Mouse (Mus musculus) heart, embryonic 10.5 days (tissue): ENCODE results near the gene Iqsec1. TPM values are rescaled to one million over a fixed set of nuclear protein-coding genes. Genes with fewer than 3 reads are reported as not detected.
A peak's percentile ranks its signal among the peaks of the same experiment; 100 is the strongest.

Experiments used
- DNase-seq: peaks from one replicate; pipeline ENCODE4 v3.0.0-alpha.2; 2017; ENCODE audit warnings: low spot score
- H3K27ac ChIP-seq: fragments of 300-500 bp; sonication (generic); 2 replicates; pipeline ENCODE4 v1.5.1; 2016; ENCODE audit warnings: mild to moderate bottlenecking
- H3K27me3 ChIP-seq: fragments of 300-500 bp; sonication (generic); 2 replicates; pipeline ENCODE4 v1.6.1; 2016; ENCODE audit warnings: mild to moderate bottlenecking; ENCODE audit not compliant: poor library complexity, insufficient read depth, severe bottlenecking
- H3K36me3 ChIP-seq: fragments of 300-500 bp; sonication (generic); 2 replicates; pipeline ENCODE4 v1.6.1; 2016; ENCODE audit warnings: mild to moderate bottlenecking, moderate library complexity
- H3K4me1 ChIP-seq: fragments of 300-500 bp; sonication (generic); 2 replicates; pipeline ENCODE4 v1.6.1; 2016; ENCODE audit warnings: mild to moderate bottlenecking
- H3K4me3 ChIP-seq: fragments of 300-500 bp; sonication (generic); 2 replicates; pipeline ENCODE4 v1.5.1; 2016; ENCODE audit warnings: mild to moderate bottlenecking, moderate library complexity
- H3K9me3 ChIP-seq: fragments of 300-500 bp; sonication (generic); 2 replicates; pipeline ENCODE4 v1.6.1; 2016; ENCODE audit warnings: mild to moderate bottlenecking, moderate library complexity
- WGBS: fragments of 180-500 bp; shearing (Covaris S2); methylation state at CpG from one replicate; pipeline ENCODE4 v1.1.7; 2016; 5-methylcytosine and 5-hydroxymethylcytosine counted together
- polyA plus RNA-seq: library from polyadenylated mRNA; unstranded; fragments of >200 nt; fragmentation: Nextera tagmentation; extraction: Ambion mirVana; gene quantifications from 2 replicates; pipeline ENCODE4 v1.2.1, GENCODE M21; 2016

The Iqsec1 gene
- polyA plus RNA-seq, 1 experiment from 2014 or later: 12.1 TPM

DNA sequence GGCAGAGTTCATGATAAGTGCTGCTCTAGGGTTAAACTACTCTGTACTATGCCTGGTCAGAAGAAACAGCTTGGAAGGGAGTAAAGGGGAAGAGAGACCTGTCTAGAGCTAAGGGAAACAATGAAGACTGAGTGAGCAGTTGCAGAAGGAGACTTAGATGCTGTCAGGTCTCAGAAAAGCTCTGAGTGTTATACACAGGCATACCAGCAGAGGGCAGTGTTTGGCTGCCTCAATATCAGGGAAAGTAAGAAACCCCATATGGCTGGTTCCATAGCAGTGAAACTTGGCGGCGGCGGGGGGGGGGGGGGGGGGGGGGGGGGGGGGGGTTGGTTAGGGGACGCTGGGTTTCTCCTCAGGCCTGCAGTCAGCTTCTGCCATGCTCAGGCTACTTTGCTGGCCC, 169.5 kb downstream of the Iqsec1 start:
- Histone ChIP-seq H3K27me3 (peaks cover 9% of the 10 kb centered on the region; the same call in 1 of the 2 replicates), H3K4me3 (no peak overlapping the region), H3K9me3 (no peaks in the 10 kb centered on the region), H3K36me3 (no peaks in the 10 kb centered on the region), H3K27ac (no peak overlapping the region), H3K4me1 (peaks cover 54% of the 10 kb centered on the region)
- 0% methylated on average over 1 of the region's 4 CpGs for WGBS
- peak; percentile 83 for DNase-seq

DNA sequence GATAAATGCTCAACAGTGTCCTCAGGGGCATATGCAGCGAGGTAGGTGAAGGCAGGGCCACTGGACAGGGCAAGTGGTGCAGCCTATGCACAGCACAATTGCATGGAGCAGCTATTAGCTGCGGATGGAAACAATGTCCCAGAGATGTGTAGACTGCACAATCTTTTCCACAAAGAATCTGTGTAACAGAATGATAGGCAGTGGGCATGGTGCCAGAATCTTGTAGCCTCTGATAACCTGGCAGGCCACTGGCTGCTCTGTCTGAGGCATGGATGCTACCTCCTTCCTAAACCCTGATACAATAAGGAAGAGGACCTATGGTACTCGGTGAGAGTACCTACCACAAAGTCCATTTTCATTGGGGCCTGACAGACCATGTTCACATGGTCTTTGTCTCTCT, 171.9 kb downstream of the Iqsec1 start:
- Histone ChIP-seq H3K4me3 (no peak overlapping the region), H3K27me3 (no peaks in the 10 kb centered on the region), H3K4me1 (peaks cover 55% of the 10 kb centered on the region), H3K27ac (no peak overlapping the region), H3K9me3 (no peaks in the 10 kb centered on the region), H3K36me3 (no peaks in the 10 kb centered on the region)
- 60% methylated on average over 3 of the region's 3 CpGs for WGBS
- DNase-seq: no peak

DNA sequence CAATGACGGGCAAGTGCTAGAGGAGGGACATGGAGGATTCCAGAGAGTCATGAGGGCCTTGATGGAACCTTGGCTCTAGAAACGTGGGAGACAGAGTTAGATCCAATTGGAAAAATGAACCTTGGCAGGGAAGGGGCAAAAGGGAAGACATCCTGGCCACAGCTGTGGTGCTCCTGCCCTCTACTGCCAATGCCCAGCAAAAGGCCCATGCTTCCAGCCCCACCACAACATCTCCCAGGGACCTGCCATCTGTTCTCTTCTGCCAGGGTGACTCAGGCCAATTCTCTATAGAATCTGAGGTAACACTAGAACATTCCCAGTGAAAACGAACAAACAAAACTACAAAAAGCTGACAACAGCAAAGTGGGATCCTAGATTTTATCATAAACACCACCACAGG, 173.1 kb downstream of the Iqsec1 start:
- DNase-seq: no peak
- H3K4me1 ChIP-seq: peaks cover 60% of the 10 kb centered on the region
- WGBS: 58% methylated on average over 3 of the region's 3 CpGs
- H3K4me3 ChIP-seq: no peak overlapping the region
- H3K9me3 ChIP-seq: no peaks in the 10 kb centered on the region
- H3K27me3 ChIP-seq: 0 out of 2 replicates have a peak, but pooled peaks cover 9% of the 10 kb centered on the region
- H3K36me3 ChIP-seq: no peaks in the 10 kb centered on the region
- H3K27ac ChIP-seq: no peak overlapping the region

DNA sequence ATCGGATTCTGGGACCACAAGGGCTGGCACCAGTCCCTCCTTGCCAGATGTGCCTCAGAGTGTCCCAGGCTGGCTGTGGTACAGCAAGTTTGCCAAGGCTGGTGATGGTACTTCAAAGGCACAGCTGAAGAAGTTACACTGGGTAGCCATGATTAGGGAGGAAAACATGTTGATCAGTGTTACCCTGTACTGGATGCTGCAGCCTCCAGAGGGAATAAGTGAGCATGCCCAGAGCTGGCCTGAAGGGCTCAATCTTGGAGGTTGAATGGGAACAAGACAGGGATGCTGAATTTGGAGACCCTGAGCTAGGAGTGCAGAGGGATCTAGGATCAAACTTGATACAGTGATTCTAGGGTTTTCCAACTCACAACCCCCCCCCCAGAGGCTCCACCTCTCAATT, 175.0 kb downstream of the Iqsec1 start:
- Histone ChIP-seq H3K27ac (no peak overlapping the region), H3K36me3 (no peaks in the 10 kb centered on the region), H3K4me1 (peaks cover 63% of the 10 kb centered on the region), H3K9me3 (no peaks in the 10 kb centered on the region), H3K4me3 (no peak overlapping the region), H3K27me3 (peaks cover 14% of the 10 kb centered on the region; the same call in 1 of the 2 replicates)
- WGBS: 37% methylated on average over 1 of the region's 1 CpGs
- DNase-seq: no peak

DNA sequence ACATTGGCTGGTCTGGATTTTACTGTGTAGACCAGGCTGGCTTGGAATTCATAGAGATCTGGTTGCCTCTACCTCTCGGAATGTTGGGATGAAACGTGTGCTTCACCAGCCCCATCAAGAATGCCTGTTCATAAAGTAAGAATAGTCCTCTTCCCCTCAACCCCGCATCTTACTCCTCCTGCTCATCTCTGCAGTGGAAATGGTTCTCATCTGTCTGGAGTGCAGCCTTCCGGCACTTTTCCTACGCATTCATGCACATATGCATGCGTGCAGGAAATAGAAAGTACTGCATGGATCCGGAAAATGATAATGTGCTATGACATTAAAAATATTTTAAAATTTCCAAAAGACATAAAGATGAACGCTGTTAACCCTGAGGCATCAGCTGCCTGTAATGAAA, 175.9 kb downstream of the Iqsec1 start:
- 79% methylated on average over 8 of the region's 8 CpGs for WGBS
- Histone ChIP-seq H3K9me3 (no peaks in the 10 kb centered on the region), H3K4me1 (peaks cover 68% of the 10 kb centered on the region), H3K27ac (no peak overlapping the region), H3K27me3 (peaks cover 14% of the 10 kb centered on the region; the same call in 1 of the 2 replicates), H3K36me3 (no peaks in the 10 kb centered on the region), H3K4me3 (no peak overlapping the region)
- DNase-seq: no peak

DNA sequence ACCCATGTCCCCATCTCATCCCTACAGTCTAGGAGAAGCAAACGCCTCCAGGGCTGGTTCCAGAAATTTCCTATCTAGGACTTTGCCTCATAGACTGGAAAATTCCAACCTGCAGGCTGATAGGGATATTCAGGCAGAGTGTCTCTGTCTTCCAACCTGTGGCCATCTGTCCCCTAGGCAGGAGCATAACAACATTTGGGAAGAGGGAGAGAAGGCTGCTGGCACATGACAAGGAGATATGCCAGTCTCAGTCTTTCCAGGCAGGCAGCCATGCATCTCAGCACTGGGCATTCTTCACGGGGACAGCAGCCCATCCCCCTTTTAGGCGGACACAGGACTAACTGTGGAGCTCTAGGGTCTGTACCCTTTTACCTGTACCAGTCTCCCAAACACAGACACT, 176.4 kb downstream of the Iqsec1 start:
- WGBS: 58% methylated on average over 3 of the region's 3 CpGs
- no peak overlapping the region for H3K4me3 ChIP-seq
- H3K27ac ChIP-seq: no peak overlapping the region
- no peak for DNase-seq
- no peaks in the 10 kb centered on the region for H3K36me3 ChIP-seq
- peaks cover 14% of the 10 kb centered on the region; the same call in 1 of the 2 replicates for H3K27me3 ChIP-seq
- no peaks in the 10 kb centered on the region for H3K9me3 ChIP-seq
- peaks cover 70% of the 10 kb centered on the region for H3K4me1 ChIP-seq

DNA sequence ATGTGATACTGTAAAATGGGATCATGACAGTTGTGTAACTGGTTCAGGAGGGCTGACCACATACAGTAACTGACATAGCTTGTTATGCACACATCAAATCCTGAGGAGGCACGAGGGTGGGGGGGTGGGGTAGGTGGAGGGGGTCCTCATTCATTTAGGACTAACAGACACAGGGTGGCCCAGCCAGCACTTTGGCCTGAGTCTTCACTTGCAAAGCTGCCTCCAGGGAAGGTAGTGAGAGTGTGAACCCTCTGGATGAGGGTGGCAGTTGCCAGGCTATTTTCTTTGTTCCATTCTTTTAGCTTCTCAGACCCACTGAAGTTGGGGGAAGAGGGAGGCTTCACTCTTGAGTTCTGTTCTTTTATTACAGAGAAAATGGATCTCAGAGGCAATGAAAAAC, 177.9 kb downstream of the Iqsec1 start:
- H3K27me3 ChIP-seq: peaks cover 14% of the 10 kb centered on the region; the same call in 1 of the 2 replicates
- peaks cover 68% of the 10 kb centered on the region for H3K4me1 ChIP-seq
- no peak for DNase-seq
- H3K4me3 ChIP-seq: no peak overlapping the region
- H3K36me3 ChIP-seq: no peaks in the 10 kb centered on the region
- H3K9me3 ChIP-seq: no peaks in the 10 kb centered on the region
- no peak overlapping the region for H3K27ac ChIP-seq
- 81% methylated on average over 1 of the region's 1 CpGs for WGBS

DNA sequence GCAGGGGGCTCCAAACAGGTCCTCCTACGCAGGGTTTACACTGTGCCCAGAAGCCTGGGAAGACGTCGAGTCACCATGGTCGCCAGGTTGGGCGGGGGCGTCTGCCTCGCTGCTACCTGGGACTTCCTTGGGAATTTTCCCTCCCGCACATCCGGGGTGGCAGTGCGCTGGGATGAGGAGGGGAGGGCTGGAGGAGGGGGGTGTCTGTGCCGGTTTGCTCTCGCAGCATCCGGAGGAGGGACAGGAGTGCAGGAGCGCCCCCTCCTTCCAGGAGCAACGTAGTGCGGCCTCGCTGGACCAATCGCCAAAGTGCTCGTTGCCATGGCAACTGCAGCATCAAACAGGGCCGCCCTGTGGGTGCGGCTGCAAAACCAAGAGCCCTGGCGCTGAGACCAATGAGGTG, 178.5 kb downstream of the Iqsec1 start:
- no peak overlapping the region for H3K27ac ChIP-seq
- 4% methylated on average over 22 of the region's 22 CpGs for WGBS
- H3K4me3 ChIP-seq: no peak overlapping the region
- H3K36me3 ChIP-seq: no peaks in the 10 kb centered on the region
- H3K9me3 ChIP-seq: no peaks in the 10 kb centered on the region
- H3K27me3 ChIP-seq: peaks cover 14% of the 10 kb centered on the region; the same call in 1 of the 2 replicates
- H3K4me1 ChIP-seq: peaks cover 71% of the 10 kb centered on the region
- DNase-seq: peak; percentile 83

DNA sequence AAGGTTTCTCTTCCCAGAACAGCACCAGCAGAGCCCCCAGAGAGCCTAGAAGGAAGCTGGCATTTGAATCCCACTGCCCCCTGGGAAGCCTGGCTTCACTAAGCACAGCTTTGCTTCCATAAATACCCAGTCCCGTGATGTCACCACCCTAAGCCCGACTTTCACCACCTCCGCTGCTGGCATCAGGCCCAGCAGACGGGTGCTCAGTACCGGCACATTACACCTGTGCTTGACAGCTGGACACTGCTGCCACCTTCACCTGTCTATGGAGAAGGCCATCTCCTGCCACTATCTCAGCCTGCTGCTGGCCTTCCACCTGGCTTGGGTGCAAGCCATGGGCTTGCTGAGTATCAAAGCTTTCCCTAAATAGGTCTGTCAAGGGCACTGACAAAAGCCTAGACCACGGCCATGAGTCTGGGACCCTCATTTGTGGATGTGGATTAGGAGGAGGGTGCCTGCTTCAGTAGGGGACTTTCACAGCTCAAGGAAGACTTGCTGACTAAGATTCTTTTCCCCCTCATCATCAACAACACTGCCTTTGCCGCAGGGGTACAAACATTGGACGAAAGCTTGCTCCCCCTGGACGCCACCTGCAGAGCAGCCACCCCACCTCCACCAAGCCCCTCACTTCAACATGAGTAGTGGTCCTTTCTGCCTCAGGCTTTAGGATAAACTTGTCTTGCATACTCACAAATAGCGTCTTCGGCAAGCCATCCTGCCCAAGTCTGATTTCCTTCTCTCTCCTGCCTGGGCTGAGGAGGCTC, 179.2 kb downstream of the Iqsec1 start:
- DNase-seq: no peak
- H3K4me3 ChIP-seq: no peak overlapping the region
- H3K27me3 ChIP-seq: peaks cover 14% of the 10 kb centered on the region; the same call in 1 of the 2 replicates
- H3K9me3 ChIP-seq: no peaks in the 10 kb centered on the region
- H3K4me1 ChIP-seq: peaks cover 73% of the 10 kb centered on the region
- 52% methylated on average over 11 of the region's 11 CpGs for WGBS
- peak overlapping the region; percentile 69; the same call in 1 of the 2 replicates for H3K27ac ChIP-seq
- no peaks in the 10 kb centered on the region for H3K36me3 ChIP-seq

DNA sequence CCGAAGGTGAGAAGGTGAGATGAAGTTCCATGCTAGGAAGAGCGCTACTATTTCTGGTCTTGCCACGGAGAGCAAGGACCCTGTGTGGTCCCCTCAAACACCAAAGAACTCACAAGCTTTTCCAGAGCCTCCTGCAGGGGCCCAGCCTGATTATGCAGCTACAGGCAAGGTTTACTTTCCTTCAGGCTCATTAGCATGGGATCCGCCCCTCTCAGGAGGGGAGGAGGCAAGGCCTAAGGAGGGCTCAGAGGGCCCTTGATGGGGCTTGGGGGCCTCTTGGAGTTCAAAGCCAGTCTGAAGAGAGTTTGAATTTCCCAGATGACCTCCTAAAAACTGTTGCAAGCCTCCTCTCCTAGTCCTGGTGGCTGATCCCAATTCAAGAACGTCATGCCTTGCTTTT, 179.9 kb downstream of the Iqsec1 start:
- no peak overlapping the region for H3K4me3 ChIP-seq
- peak overlapping the region; percentile 69 for H3K27ac ChIP-seq
- WGBS: 20% methylated on average over 5 of the region's 5 CpGs
- H3K9me3 ChIP-seq: no peaks in the 10 kb centered on the region
- H3K36me3 ChIP-seq: no peaks in the 10 kb centered on the region
- peaks cover 75% of the 10 kb centered on the region for H3K4me1 ChIP-seq
- H3K27me3 ChIP-seq: peaks cover 14% of the 10 kb centered on the region; the same call in 1 of the 2 replicates
- DNase-seq: no peak

DNA sequence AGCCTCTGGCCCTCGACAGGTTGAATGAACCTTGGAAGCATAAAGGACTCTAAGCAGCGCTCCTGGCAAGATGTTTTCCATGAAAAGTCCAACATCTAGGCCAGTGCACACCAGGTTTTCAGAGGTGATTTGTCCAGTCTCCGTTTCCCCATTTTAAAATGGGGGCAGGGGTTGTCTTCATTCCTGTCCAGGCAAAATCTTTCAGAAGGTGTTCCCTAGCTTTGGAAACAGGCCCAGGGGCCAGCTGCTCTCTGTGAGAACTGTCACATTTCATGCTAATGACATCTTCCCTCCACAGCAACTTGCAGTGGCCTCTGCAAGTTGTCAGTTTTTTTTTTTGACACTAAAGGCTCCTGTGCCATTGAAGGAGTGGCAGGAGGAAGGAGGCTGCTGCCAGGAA, 180.4 kb downstream of the Iqsec1 start:
- H3K27ac ChIP-seq: peak overlapping the region; percentile 22
- 67% methylated on average over 3 of the region's 3 CpGs for WGBS
- H3K27me3 ChIP-seq: peaks cover 14% of the 10 kb centered on the region; the same call in 1 of the 2 replicates
- no peak for DNase-seq
- no peaks in the 10 kb centered on the region for H3K36me3 ChIP-seq
- H3K9me3 ChIP-seq: no peaks in the 10 kb centered on the region
- H3K4me3 ChIP-seq: no peak overlapping the region
- peaks cover 71% of the 10 kb centered on the region for H3K4me1 ChIP-seq

DNA sequence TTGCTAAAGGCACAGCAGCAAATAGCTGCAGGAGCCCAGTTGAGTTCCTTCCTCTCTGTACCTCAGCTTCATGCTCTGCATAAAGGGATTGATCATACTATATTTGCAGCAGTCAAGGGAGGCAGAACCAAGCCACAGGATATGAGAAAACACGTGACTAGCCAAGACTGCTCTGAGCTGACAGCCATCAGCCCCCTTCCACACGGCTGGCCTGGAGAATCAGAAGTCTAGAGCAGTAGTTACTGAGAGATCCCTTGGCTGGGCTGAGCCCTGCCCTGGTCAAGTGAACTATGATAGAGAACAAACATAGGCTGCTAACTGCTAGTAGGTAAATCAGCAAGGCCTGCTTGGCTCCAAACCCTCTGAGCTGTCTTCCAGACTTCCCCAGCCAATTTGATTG, 180.9 kb downstream of the Iqsec1 start:
- 54% methylated on average over 2 of the region's 2 CpGs for WGBS
- DNase-seq: no peak
- Histone ChIP-seq H3K4me1 (peaks cover 68% of the 10 kb centered on the region), H3K9me3 (no peaks in the 10 kb centered on the region), H3K36me3 (no peaks in the 10 kb centered on the region), H3K27ac (0 out of 2 replicates have a peak overlapping the region, but pooled peaks have one; percentile 22), H3K4me3 (no peak overlapping the region), H3K27me3 (peaks cover 14% of the 10 kb centered on the region; the same call in 1 of the 2 replicates)

DNA sequence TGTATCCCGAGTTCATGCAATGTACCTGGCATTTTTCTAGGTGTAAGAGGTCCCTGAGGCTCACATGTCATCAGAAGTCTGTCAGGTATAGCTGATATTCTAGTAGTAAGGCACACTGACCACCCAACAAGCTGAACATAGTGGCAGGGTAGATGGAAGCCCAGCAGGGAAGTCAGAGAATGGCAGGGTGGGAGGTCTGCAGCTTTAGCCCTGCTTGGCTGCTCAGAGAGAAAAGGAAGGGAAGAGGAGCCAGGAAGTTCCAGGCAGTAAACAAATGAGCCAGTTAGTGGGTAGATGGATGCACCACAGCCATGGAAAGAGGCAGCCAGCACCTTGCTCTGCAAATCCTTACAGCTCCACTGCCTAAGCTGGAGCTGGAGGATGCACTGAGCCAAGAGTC, 181.7 kb downstream of the Iqsec1 start:
- no peak for DNase-seq
- Histone ChIP-seq H3K4me3 (no peak overlapping the region), H3K36me3 (no peaks in the 10 kb centered on the region), H3K27me3 (peaks cover 14% of the 10 kb centered on the region; the same call in 1 of the 2 replicates), H3K4me1 (peaks cover 67% of the 10 kb centered on the region), H3K9me3 (no peaks in the 10 kb centered on the region), H3K27ac (no peak overlapping the region)
- 89% methylated on average over 1 of the region's 1 CpGs for WGBS
